Comparison of ENCODE assay signal across 7 mouse cellular contexts in the genomic region with DNA sequence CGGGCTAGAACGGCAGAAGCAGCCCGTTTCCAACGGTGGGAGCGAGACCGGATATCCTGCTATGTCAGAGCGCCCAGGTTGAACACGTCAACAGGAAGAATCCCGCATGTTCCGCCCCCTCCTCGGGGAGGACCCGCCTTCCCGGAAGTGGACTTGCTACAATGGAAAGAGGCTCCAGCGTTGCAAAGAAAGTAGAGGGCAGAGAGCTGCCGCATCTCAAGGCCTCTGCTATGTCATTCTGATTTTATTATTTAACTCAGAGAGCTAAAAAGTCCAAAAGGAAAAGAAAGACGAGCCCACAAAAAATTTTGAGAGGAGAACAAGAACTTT. TPM values are rescaled to one million over a fixed set of nuclear protein-coding genes. Genes with fewer than 3 reads are reported as not detected.
DNase-seq lines count a peak whose midpoint lies in the region; ATAC-seq lines count a peak whose summit lies in the region.

A gene (minus strand): TSS at position 68 of the 330 bp plus-strand sequence.

- H3K4me3 ChIP-seq in intestine, embryonic 15.5 days (replicated peaks): peak within 1 kb of the TSS; percentile 90
- peak within 1 kb of the TSS; percentile 88 for H3K4me3 ChIP-seq in midbrain, embryonic 10.5 days

- peak within 1 kb of the TSS; percentile 94 for H3K9ac ChIP-seq in intestine, embryonic 15.5 days

- peak; percentile 99 for ATAC-seq in intestine, embryonic 15.5 days

- H3K27me3 ChIP-seq in intestine, embryonic 15.5 days (replicated peaks): no peaks in the 10 kb centered on the region
- no peaks in the 10 kb centered on the region for H3K27me3 ChIP-seq in midbrain, embryonic 10.5 days (ENCODE audit: low read depth, poor library complexity, severe bottlenecking)

- under 1% methylated on average over 16 of the region's 16 CpGs for WGBS in intestine, embryonic 15.5 days
- under 1% methylated on average over 16 of the region's 16 CpGs for WGBS in midbrain, embryonic 10.5 days

- H3K27ac ChIP-seq in intestine, embryonic 15.5 days: peak within 1 kb of the TSS; percentile 78
- H3K27ac ChIP-seq in midbrain, embryonic 10.5 days (replicated peaks): peak within 1 kb of the TSS; percentile 93

- DNase-seq in adrenal gland, adult 2 months: peak; percentile 95
- peak; percentile 80 for DNase-seq in embryo, embryonic 11.5 days (ENCODE audit: low read depth, low spot score)
- peak; percentile 83 to 86 for DNase-seq in gastrocnemius, postnatal 36 days
- peak; percentile 90 to 96 for DNase-seq in left cerebral cortex, postnatal 25 days (ENCODE audit: low spot score in 2 of 2)
- peak; percentile 91 for DNase-seq in midbrain, embryonic 10.5 days (ENCODE audit: low spot score)
- DNase-seq in right cerebral cortex, postnatal 4 days: peak; percentile 84

- intact Hi-C loops in gastrocnemius, postnatal 36 days (cut with DNase I): loop anchor here (5.0 kb wide), 1 partner anchor 318 kb away; no protein-coding TSS in a partner anchor
- intact Hi-C loops in left cerebral cortex, postnatal 25 days (cut with DNase I): loop anchor here (2.0 kb wide), 2 partner anchors 67 to 315 kb away; no protein-coding TSS in a partner anchor

- H3K9me3 ChIP-seq in intestine, embryonic 15.5 days: no peaks in the 10 kb centered on the region
- no peaks in the 10 kb centered on the region for H3K9me3 ChIP-seq in midbrain, embryonic 10.5 days (replicated peaks)

- H3K4me1 ChIP-seq in intestine, embryonic 15.5 days (replicated peaks): no peaks in the 10 kb centered on the region
- H3K4me1 ChIP-seq in midbrain, embryonic 10.5 days: peaks cover 24% of the 10 kb centered on the region

- H3K36me3 ChIP-seq in intestine, embryonic 15.5 days: peaks cover 4% of the 10 kb centered on the region
- H3K36me3 ChIP-seq in midbrain, embryonic 10.5 days: peaks cover 39% of the 10 kb centered on the region

- peak within 1 kb of the TSS; percentile 71 for H3K4me2 ChIP-seq in intestine, embryonic 15.5 days (replicated peaks)

RNA-seq across cellular contexts. Expression of the gene that starts here (rescaled TPM):
- 10 to 100 TPM; 32.6 to 33.4 TPM for total RNA-seq in adrenal gland, adult 2 months (2021)
- polyA plus RNA-seq in adrenal gland, adult 2 months (2012; rRNA removed): 2.6 and 4.3 TPM in 2 replicates
- 10 to 100 TPM; 14.0 to 19.8 TPM for total RNA-seq in gastrocnemius, postnatal 36 days (2021)
- 61.1 and 63.7 TPM in 2 replicates for polyA plus RNA-seq in intestine, embryonic 15.5 days (2015; fragmentation: Nextera tagmentation; extraction: Ambion mirVana)
- total RNA-seq in left cerebral cortex, postnatal 25 days (2021): 10 to 100 TPM; 33.2 to 36.9 TPM
- 73.0 and 81.6 TPM in 2 replicates for polyA plus RNA-seq in midbrain, embryonic 10.5 days (2016; fragmentation: Nextera tagmentation; extraction: Ambion mirVana)

Comparison
In these comparisons a context has a peak if more than half of its experiments do, and no peak if none do; other contexts are left out.
1. Peak in every context shown above with its lines: DNase-seq, ATAC-seq, H3K4me3 ChIP-seq and H3K27ac ChIP-seq.
2. RNA of the gene that starts here (polyA plus RNA-seq): 73.0 to 81.6 TPM in midbrain, embryonic 10.5 days and 61.1 to 63.7 TPM in intestine, embryonic 15.5 days; 2.6 to 4.3 TPM in adrenal gland, adult 2 months; every median in the first group is over 10 times any median in the second.